Mouse (Mus musculus) heart, postnatal 14 days (tissue): ENCODE measurements around the gene Klrg1. TPM values are rescaled to one million over a fixed set of nuclear protein-coding genes. Genes with fewer than 3 reads are reported as not detected.

Source experiments
- DNase-seq, 2 experiments: peaks; one replicate each; pipeline ENCODE4 v3.0.0; 2021 to 2022
- intact Hi-C: fragments of 180-260 bp; cut with DNase I; formaldehyde crosslinking; loops from one replicate; pipeline ENCODE4 v1.15.1; 2025
- long read RNA-seq, 2 experiments: library from polyadenylated mRNA; stranded (forward); transcript quantifications; one replicate each; pipeline ENCODE4 v2.0.0; 2021
- total RNA-seq, 2 experiments: library from RNA; stranded (reverse); gene quantifications; 2 replicates each; pipeline ENCODE4 v1.2.3; 2021

Gene Klrg1
- not detected for total RNA-seq
- long read RNA-seq, experiment 1: 0 reads
- long read RNA-seq, experiment 2: 0 reads

GRCm38 (mm10) chr6:122282782-122283181, at the start of gene Klrg1:
Gene Klrg1, minus strand, starts transcription at chr6:122282882.
- DNase-seq: no peak
- intact Hi-C loops: no loop called here

GRCm38 (mm10) chr6:122325361-122325975, 42.8 kb upstream of the Klrg1 start:
- DNase-seq: no peak
- intact Hi-C loops: no loop called here

DNA sequence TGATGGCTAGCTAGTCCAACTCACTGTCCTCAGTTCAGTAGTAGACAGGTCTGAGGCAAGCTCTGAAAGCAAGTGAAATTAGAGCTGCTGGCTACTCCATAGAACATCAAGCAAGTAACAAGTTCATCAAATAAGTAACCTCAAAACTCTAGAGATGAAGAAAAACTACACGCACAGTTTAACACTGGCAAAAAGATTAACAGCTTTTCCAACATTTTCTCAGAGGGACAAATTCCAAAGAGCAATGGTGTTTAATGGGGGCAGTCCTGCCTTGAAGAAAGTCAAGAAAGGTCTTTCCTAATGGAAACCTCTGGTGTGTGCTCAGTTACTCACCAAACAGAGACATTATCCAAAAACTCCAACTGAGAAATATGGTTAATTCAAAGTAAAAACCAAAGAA, 36.0 kb upstream of the Klrg1 start:
- intact Hi-C loops: no loop called here
- no peak for DNase-seq

DNA sequence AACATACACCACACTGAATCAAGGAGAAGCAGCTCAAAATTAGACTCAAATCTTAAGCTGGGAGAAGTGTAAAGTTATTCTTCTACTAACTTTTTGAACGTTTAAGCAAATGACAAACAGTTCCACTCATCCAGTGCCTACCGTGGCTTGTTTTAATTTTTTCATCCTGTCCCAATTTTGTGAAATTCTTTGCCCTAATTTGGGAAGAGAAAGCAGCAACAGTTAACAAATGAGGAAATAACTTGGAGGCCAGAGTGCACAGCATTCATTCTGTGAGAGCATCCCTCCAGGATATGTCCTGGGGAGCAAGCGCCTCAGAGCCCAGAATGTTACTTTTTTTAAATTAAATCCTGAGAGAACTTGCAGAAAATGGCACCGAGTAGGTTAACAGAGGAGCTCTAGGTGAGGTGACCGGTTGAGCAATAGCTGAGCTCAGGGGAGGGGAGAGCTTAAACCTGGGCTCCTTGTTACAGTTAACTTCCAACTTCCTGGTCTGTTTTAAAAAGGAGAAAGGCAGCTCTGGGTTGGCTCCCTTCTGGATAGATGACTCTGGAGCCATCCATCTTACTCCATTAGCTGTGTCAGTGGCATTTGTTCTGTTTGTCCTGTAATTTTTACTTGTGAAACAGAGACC, 27.6 kb upstream of the Klrg1 start:
- intact Hi-C loops: loop anchor here (2.0 to 5.0 kb wide), 2 partner anchors 28 to 82 kb away; no protein-coding TSS in a partner anchor
- no peak for DNase-seq

GRCm38 (mm10) chr6:122309446-122309960, 26.8 kb upstream of the Klrg1 start:
- intact Hi-C loops: loop anchor here (5.0 kb wide), 1 partner anchor 1037 kb away; no protein-coding TSS in a partner anchor

DNA sequence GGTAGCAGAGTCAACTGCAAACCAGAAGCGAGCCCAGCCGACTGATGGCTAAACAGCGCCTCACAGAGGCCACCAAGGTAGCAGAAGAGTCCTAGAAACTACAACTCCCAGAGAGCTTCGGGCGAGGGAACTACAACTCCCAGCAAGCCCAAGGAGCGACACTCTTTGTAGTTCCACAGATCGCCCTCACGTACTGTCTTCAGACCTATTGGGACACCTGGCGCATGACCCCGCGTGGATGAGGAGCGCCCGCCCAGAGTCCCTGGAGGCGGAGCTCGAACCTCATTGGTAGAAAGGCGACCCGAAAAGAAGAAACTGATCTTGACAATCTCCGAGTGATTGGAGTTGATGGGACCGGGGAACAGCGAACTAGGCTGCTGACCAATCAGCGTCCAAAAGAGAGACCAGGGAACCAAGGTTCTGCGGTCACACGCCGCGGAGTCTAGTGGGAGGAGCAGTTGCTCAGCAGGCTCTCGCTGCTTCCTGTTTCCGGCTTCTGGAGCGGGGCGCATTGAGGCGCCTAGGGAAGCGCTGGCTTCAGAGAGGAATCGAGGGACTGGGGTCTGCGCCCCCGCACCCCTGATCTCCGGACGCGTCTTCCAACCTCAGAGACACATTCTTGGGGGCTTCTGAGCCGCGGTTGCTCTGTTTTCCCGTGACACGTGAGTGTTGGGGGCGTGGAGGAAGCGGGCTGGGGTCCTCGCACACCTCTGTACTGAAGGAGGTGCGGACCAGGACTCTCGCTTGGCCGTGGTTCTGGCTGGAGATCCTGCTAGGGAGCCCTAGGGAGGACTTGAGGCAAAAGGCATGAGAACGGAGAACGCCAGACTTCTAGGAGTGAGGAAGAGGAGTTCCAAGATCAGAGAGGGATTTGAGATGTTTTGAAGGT, 26.1 kb upstream of the Klrg1 start, which contains the start of gene M6pr:
Gene M6pr (plus strand): TSS at position 216 of the 889 bp plus-strand sequence.
- peak; percentile 89 to 90 for DNase-seq
- intact Hi-C loops: loop anchor here (5.0 kb wide), 1 partner anchor 1036 kb away; no protein-coding TSS in a partner anchor

More at GRCm38 (mm10) chr6:122309446-122309960, 26.8 kb upstream of the Klrg1 start:
- DNase-seq: no peak

DNA sequence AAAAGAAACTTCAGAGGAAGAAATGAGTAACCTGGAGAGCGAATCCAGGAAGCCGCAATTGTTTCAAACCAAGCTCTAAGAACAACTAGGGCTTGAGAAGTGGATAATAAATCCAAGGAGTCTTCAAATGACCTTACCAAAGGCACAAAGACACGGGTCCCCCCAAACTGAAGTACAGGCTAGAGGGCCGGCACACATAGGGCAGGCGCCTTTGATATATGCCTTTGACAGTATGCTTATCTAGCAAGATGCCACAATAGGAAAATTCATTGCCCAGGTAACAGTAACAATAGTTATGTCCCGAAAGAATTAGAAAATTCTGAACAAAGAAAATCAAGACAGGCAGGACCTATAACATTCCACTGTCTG, 25.4 kb upstream of the Klrg1 start:
- no peak for DNase-seq
- intact Hi-C loops: loop anchor here (5.0 kb wide), 1 partner anchor 1036 kb away; no protein-coding TSS in a partner anchor

GRCm38 (mm10) chr6:122306707-122307106, 24.0 kb upstream of the Klrg1 start:
- no peak for DNase-seq
- intact Hi-C loops: loop anchor here (5.0 kb wide), 1 partner anchor 1034 kb away; no protein-coding TSS in a partner anchor

GRCm38 (mm10) chr6:122304790-122305555, 22.3 kb upstream of the Klrg1 start:
- intact Hi-C loops: loop anchor here (2.0 to 5.0 kb wide), 4 partner anchors 46 to 1033 kb away; no protein-coding TSS in a partner anchor

GRCm38 (mm10) chr6:122304355-122304754, 21.7 kb upstream of the Klrg1 start:
- intact Hi-C loops: loop anchor here (2.0 to 5.0 kb wide), 3 partner anchors 46 to 747 kb away; no protein-coding TSS in a partner anchor
- DNase-seq: peak; percentile 76 to 86

More at GRCm38 (mm10) chr6:122304790-122305555, 22.3 kb upstream of the Klrg1 start:
- no peak for DNase-seq

DNA sequence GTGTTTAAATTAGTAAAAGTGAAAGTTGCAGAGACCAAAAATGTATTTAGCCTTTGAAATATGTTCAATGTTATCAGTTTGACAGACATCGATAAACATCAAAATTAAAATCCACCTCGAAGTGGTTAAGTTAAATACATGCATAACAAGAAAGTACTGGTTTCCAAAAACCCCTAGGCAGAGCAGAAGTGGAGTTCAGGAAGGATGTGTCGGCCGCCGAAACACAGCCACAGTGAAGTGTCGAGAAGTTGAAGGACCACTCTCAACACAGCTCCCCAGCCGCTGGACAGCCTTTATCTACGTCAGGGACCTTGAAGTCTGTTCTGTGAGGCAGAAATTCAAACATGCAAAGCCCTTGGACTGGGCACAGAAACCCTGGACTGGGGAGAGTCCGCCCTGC, 20.8 kb upstream of the Klrg1 start:
- intact Hi-C loops: loop anchor here (5.0 kb wide), 2 partner anchors 506 to 746 kb away; no protein-coding TSS in a partner anchor
- no peak for DNase-seq

- no peak for DNase-seq
- intact Hi-C loops: loop anchor here (5.0 kb wide), 2 partner anchors 505 to 745 kb away; no protein-coding TSS in a partner anchor
Measured at GRCm38 (mm10) chr6:122302661-122303060, 20.0 kb upstream of the Klrg1 start.

DNA sequence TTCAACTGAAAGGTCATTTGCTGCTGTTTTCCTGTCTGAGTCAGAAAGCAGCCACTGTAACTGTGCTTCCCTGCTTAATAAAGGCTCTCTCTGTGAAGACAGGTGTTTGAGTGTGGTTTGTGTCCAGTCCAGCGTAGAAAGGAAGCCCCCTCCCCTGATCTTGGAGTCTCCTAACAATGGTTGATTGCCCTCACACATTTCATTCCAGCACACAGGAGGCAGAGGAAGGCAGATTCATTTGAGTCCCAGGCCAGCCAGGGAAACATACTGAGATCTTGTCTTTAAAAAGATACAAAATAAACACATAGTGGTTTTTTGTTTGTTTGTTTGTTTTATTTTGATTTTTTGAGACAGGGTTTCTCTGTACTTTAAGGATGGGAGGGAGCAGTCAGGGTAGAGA, 19.4 kb upstream of the Klrg1 start:
- intact Hi-C loops: loop anchor here (5.0 kb wide), 2 partner anchors 505 to 745 kb away; no protein-coding TSS in a partner anchor
- DNase-seq: no peak

DNA sequence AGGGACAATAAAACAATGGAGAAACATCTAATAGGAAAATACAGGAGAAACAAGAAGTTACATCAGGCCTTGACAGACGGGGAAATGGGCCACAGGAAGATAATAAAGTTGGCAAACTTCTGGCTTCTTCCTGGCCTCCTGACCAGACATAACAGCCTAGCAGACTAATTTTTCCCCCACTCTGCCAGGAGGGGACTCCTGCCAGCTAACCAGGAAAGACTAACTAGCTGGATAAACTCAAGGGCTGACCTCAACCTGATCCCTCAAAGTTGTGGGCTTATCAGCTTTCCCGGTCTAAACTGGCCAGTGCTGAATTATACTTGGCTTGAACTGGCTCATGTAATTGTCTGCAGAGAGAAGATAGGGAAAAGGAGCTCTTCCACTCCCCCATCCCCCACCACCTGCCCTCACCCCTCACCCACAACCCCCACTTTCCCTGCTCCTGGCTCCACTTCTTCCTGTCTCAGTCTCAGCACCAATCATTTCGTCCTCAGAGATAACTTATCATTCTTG, 17.0 kb upstream of the Klrg1 start:
- no peak for DNase-seq
- intact Hi-C loops: loop anchor here (5.0 kb wide), 2 partner anchors 502 to 742 kb away; no protein-coding TSS in a partner anchor

DNA sequence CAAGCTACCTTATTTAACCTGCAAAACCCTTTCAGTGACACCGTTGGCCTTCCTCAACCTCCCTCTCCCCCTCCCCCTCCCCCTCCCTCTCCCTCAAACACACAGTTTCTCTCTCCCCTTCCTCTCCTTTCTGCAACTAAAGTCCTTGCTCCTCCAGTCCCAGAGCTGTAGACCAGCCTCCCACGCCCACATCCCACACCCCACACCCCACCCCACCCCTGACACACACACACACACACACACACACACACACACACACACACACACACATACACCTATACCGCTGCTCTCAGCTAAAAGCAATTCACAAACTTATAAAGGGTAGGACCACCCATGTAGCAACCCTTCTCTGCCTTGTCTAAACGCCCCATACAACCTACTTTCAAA, 15.5 kb upstream of the Klrg1 start:
- intact Hi-C loops: no loop called here
- no peak for DNase-seq

GRCm38 (mm10) chr6:122297279-122298222, 14.9 kb upstream of the Klrg1 start:
- intact Hi-C loops: no loop called here
- peak; percentile 7 to 31 for DNase-seq

DNA sequence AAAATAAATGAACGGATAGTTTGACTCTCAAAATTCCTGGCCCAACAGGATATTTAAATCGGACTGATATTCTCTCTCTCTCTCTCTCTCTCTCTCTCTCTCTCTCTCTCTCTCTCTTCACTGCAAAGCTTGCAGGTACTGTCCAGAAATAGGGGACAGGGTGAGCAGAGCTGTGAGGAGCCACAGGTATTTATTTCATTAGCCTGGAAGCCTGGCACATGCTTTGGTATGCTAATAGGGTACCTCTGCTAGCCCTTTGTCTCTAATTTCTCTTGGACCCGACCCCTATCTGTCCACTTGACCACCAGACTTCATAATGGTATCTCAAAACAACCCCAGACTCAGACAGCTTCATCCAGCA, 14.2 kb upstream of the Klrg1 start:
- intact Hi-C loops: no loop called here
- DNase-seq: no peak

DNA sequence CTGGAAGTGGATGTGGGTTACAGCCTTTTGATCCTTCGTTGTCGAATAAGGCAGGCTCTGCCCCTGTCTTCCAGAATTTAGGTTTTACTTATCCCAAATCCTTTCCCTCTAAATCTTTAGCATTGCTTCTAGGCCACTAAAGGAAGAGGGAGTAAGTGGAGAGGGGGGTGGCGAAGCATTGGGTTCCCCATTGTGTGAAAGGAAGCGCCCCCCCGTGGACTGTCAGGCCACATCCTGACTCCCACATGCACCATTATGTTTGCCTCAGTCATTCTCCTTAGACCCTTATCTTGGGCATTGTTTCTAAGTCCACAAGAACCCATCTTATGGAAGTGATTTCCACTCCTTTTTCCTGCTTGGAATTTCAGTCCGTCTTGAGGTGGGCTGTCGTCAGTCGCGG, 12.6 kb upstream of the Klrg1 start:
- intact Hi-C loops: no loop called here

More for the DNA sequence above, 12.6 kb upstream of the Klrg1 start:
- DNase-seq: no peak
